Mouse (Mus musculus) CD4-positive, CD25-positive, alpha-beta regulatory T cell (primary cell): ENCODE results near the gene Scgb1b12. TPM values are rescaled to one million over a fixed set of nuclear protein-coding genes. Genes with fewer than 3 reads are reported as not detected.

Source experiments
- polyA plus RNA-seq: library from polyadenylated mRNA; unstranded; fragments of 100-300 nt; shearing (Covaris generic); gene quantifications from one replicate; pipeline ENCODE4 v1.2.1, GENCODE M21; 2017

The Scgb1b12 gene
- not detected for polyA plus RNA-seq

DNA sequence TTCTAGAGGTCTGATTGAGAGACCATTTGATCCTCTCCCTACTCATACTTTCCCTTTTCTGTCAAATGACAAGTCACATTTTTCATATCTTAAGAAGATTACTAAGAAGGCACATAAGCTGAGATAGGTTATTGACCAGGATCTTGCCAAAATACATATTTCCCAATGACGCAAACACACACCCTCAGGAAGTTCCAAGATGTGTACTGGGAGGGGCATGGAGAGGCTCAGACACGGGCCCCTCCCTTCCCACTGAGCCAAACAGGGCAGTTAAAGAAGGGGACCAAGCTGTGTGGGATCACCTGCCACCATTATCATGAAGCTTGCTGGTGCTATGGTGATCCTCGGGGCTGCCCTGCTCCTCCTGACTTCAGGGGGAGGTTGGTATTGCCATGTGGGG lies at the start of gene Scgb1b12:
Scgb1b12 (plus strand) TSS at position 301 of the 400 bp plus-strand sequence.

DNA sequence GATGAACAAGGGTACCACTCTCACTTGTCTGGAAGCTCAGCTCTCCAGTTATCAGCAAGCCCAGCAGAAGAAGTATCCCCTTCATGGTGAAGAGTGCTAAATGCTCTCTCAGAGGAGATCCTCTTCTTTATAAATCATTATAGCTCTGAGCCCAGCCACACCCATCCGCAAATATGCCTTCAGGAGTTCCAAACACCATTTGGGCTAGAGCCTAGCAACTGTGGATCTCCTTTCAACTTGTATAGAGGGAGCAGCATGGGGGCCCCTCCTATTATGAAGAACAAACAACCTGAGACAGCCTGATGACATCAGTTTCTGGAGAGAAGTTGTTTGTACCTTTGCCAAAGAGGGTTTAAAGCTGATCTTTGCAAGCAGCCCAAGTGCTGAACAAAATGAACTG lies 6.8 kb upstream of the Scgb1b12 start, which contains the start of gene Scgb2b12:
Scgb2b12 (minus strand) TSS at position 101 of the 400 bp plus-strand sequence.

Other genes starting within 250 kb of the Scgb1b12 start
- gene Scgb1b10, start 233.3 kb upstream of the Scgb1b12 start, polyA plus RNA-seq: not detected
- gene Scgb2b11, start 123.0 kb upstream of the Scgb1b12 start, polyA plus RNA-seq: not detected
- gene Scgb1b11, start 111.3 kb upstream of the Scgb1b12 start, polyA plus RNA-seq: not detected
- gene Scgb2b12, start 6.9 kb upstream of the Scgb1b12 start, polyA plus RNA-seq: not detected
- gene Scgb1b29, start 107.4 kb downstream of the Scgb1b12 start, polyA plus RNA-seq: not detected